In the genomic region with DNA sequence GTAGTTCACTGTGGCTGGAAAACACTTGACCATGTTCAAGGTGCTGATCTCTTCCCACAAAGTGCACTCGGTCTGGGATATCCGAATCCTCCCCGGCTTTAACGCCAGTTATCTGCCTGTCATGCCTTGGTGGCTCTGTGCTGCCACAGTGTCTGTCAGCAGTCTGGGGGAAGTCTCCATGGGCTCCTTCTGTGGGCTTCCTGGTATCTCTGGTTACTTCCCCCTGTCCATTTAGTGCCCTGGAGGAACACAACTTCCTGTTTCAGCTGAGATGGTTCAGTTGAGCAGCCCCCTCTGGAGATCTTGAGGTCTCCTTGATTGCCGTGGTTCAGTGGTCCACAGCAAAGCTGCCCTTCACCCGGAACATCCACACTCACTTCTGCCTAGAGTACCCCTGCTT, we compare ENCODE assay signal across 16 mouse cellular contexts. TPM values are rescaled to one million over a fixed set of nuclear protein-coding genes. Genes with fewer than 3 reads are reported as not detected.
A peak's percentile ranks its signal among the peaks of the same experiment; 100 is the strongest.
DNase-seq lines count a peak whose midpoint lies in the region; ATAC-seq and TF ChIP-seq lines count a peak whose summit lies in the region.
"Had no signal": no experiment of that assay in that cellular context is flagged by ENCODE, and none has a peak within 500 bp of the region (broad histone marks: within the 10 kb centered on the region; RNA-seq: fewer than 3 reads in every experiment).

No protein-coding gene starts in this region.

- H3K79me2 ChIP-seq in liver, adult 2 months (ENCODE audit: control insufficient read depth, insufficient read depth, low read length), result no peaks in the 10 kb centered on the region

- no peaks in the 10 kb centered on the region for H3K9me3 ChIP-seq in lung, embryonic 14.5 days (ENCODE audit: low read depth, low read length)
- H3K9me3 ChIP-seq: embryonic facial prominence, embryonic 10.5 days; forebrain, embryonic 13.5 days; lung, embryonic 15.5 days had no signal

- H3K27ac ChIP-seq in lung, embryonic 14.5 days (ENCODE audit: low read depth), result no peak overlapping the region
- H3K27ac ChIP-seq in liver, adult 2 months (replicated peaks; ENCODE audit: insufficient read depth, low read depth, low read length), result peak overlapping the region; percentile 5; the same call in 1 of the 2 replicates
- H3K27ac ChIP-seq: forebrain, embryonic 13.5 days; lung, embryonic 15.5 days had no signal

- no peaks in the 10 kb centered on the region for H3K27me3 ChIP-seq in lung, embryonic 14.5 days (ENCODE audit: insufficient read depth, low read length)
- H3K27me3 ChIP-seq in liver, adult 2 months (ENCODE audit: control insufficient read depth, insufficient read depth, low read length), result no peaks in the 10 kb centered on the region
- H3K27me3 ChIP-seq: lung, embryonic 15.5 days had no signal

- no peak for TF ChIP-seq CTCF in lung, embryonic 14.5 days (IDR thresholded peaks at IDR 0.05; ENCODE audit: low read depth)
- TF ChIP-seq CTCF in liver, adult 2 months (IDR thresholded peaks at IDR 0.05; ENCODE audit: low read depth, low read length), result no peak

- no peak overlapping the region for H3K9ac ChIP-seq in lung, embryonic 14.5 days
- H3K9ac ChIP-seq in liver, adult 2 months (ENCODE audit: low read depth, low read length), result no peak overlapping the region

- no peaks in the 10 kb centered on the region for H3K4me1 ChIP-seq in lung, embryonic 14.5 days (ENCODE audit: insufficient read depth)
- no peaks in the 10 kb centered on the region for H3K4me1 ChIP-seq in liver, adult 2 months (ENCODE audit: control insufficient read depth, insufficient read depth, low read length)

- 0 out of 2 replicates have a peak overlapping the region, but pooled peaks have one; percentile 67 for H3K4me2 ChIP-seq in lung, embryonic 14.5 days

- 83% methylated on average over 6 of the region's 6 CpGs for WGBS in lung, embryonic 14.5 days
- WGBS in liver, adult 2 months, result 80% methylated on average over 6 of the region's 6 CpGs

- ATAC-seq in CD4-positive, CD25-positive, alpha-beta regulatory T cell, adult 4 months, result no peak
- no peak for ATAC-seq in lung, embryonic 14.5 days (ENCODE audit: insufficient read depth)
- ATAC-seq: forebrain, embryonic 13.5 days had no signal

- TF ChIP-seq POLR2A in liver, adult 2 months (IDR thresholded peaks at IDR 0.05; ENCODE audit: extremely low read depth, insufficient read depth, low read length), result no peak

- H3K36me3 ChIP-seq in lung, embryonic 14.5 days (ENCODE audit: insufficient read depth), result no peaks in the 10 kb centered on the region
- H3K36me3 ChIP-seq in liver, adult 2 months (ENCODE audit: control insufficient read depth, insufficient read depth, low read length), result no peaks in the 10 kb centered on the region
- H3K36me3 ChIP-seq: embryonic facial prominence, embryonic 10.5 days; lung, embryonic 15.5 days had no signal

- no peak overlapping the region for H3K4me3 ChIP-seq in lung, embryonic 14.5 days (ENCODE audit: low read depth, low read length)
- no peak overlapping the region for H3K4me3 ChIP-seq in liver, adult 2 months (ENCODE audit: insufficient read depth, low read depth, low read length)

- DNase-seq in CD4-positive, CD25-positive, alpha-beta regulatory T cell, adult 2 months (ENCODE audit: low read depth, low spot score), result peak; percentile 19
- no peak for DNase-seq in lung, embryonic 14.5 days
- DNase-seq in lung, postnatal 36 days, result no peak
- DNase-seq in liver, adult 2 months (ENCODE audit: extremely low read depth, low read depth, low spot score), result peak; percentile 11
- peak; percentile 36 for DNase-seq in naive thymus-derived CD4-positive, alpha-beta T cell, adult 2 months (ENCODE audit: low read depth)
- no peak for DNase-seq in urinary bladder, postnatal 14 days (ENCODE audit: low spot score)
- DNase-seq in cerebellum, adult 9-10 months, result no peak
- DNase-seq: adrenal gland, adult 8-10 months; cerebellum, adult 18-20 months; right cerebral cortex, adult 18-20 months had no signal

RNA-seq across cellular contexts. Expression of gene Cgas, which starts 14.9 kb away (rescaled TPM):
- polyA plus RNA-seq in CD4-positive, CD25-positive, alpha-beta regulatory T cell, adult 4 months (2017; shearing (Covaris generic)), result 1 to 10 TPM; 2.3 to 3.1 TPM
- polyA plus RNA-seq in lung, embryonic 14.5 days (2014; fragmentation: Nextera tagmentation; extraction: Ambion mirVana), result 3.1 and 3.4 TPM in 2 replicates
- 0.18 and 0.34 TPM in 2 replicates for total RNA-seq in liver, adult 2 months (2014; rRNA removed)
- polyA plus RNA-seq in liver, adult 2 months (2012; rRNA removed), result 0.07 and 0.12 TPM in 2 replicates

RNA-seq across cellular contexts. Expression of gene Mto1, which starts 19.8 kb away (rescaled TPM):
- polyA plus RNA-seq in CD4-positive, CD25-positive, alpha-beta regulatory T cell, adult 4 months (2017; shearing (Covaris generic)), result 10 to 100 TPM; 15.6 to 19.1 TPM
- polyA plus RNA-seq in lung, embryonic 14.5 days (2014; fragmentation: Nextera tagmentation; extraction: Ambion mirVana), result 25.0 and 26.8 TPM in 2 replicates
- total RNA-seq in liver, adult 2 months (2014; rRNA removed), result 18.7 and 18.9 TPM in 2 replicates
- polyA plus RNA-seq in liver, adult 2 months (2012; rRNA removed), result 16.9 and 17.3 TPM in 2 replicates

RNA-seq across cellular contexts. Expression of gene Gm17324, which starts 20.4 kb away (rescaled TPM):
- under 1 TPM in 1 of 2 experiments, not detected in 1; 0.51 TPM for polyA plus RNA-seq in CD4-positive, CD25-positive, alpha-beta regulatory T cell, adult 4 months (2017; shearing (Covaris generic))
- 0.38 and 1.0 TPM in 2 replicates for polyA plus RNA-seq in lung, embryonic 14.5 days (2014; fragmentation: Nextera tagmentation; extraction: Ambion mirVana)
- total RNA-seq in liver, adult 2 months (2014; rRNA removed), result 0.18 and 0.20 TPM in 2 replicates
- 0.20 and 0.60 TPM in 2 replicates for polyA plus RNA-seq in liver, adult 2 months (2012; rRNA removed)
- polyA plus RNA-seq: intestine, embryonic 14.5 days had no signal

RNA-seq across cellular contexts. Expression of gene Ddx43, which starts 32.6 kb away (rescaled TPM):
- polyA plus RNA-seq in CD4-positive, CD25-positive, alpha-beta regulatory T cell, adult 4 months (2017; shearing (Covaris generic)), result 1 to 10 TPM; 2.6 to 4.7 TPM
- polyA plus RNA-seq in lung, embryonic 14.5 days (2014; fragmentation: Nextera tagmentation; extraction: Ambion mirVana), result 0.14 and 0.18 TPM in 2 replicates
- 0.09 TPM in 1 of 2 replicates, not detected in the other for total RNA-seq in liver, adult 2 months (2014; rRNA removed)
- not detected in 2 replicates for polyA plus RNA-seq in liver, adult 2 months (2012; rRNA removed)
- total RNA-seq: adrenal gland, adult 8-10 months had no signal
- polyA plus RNA-seq: gonadal fat pad, adult 2 months had no signal

RNA-seq across cellular contexts. Expression of gene Ooep, which starts 49.7 kb away (rescaled TPM):
- not detected for polyA plus RNA-seq in CD4-positive, CD25-positive, alpha-beta regulatory T cell, adult 4 months (2017; shearing (Covaris generic))
- polyA plus RNA-seq in lung, embryonic 14.5 days (2014; fragmentation: Nextera tagmentation; extraction: Ambion mirVana), result 1.7 and 2.9 TPM in 2 replicates
- total RNA-seq in liver, adult 2 months (2014; rRNA removed), result not detected in 2 replicates
- polyA plus RNA-seq in liver, adult 2 months (2012; rRNA removed), result not detected in 2 replicates
- total RNA-seq: adrenal gland, adult 8-10 months had no signal
- polyA plus RNA-seq: gonadal fat pad, adult 2 months had no signal

Comparison
In these comparisons a context has a peak if more than half of its experiments do, and no peak if none do; other contexts are left out.
1. DNase-seq: peak in CD4-positive, CD25-positive, alpha-beta regulatory T cell, adult 2 months (single experiment), liver, adult 2 months (single experiment) and naive thymus-derived CD4-positive, alpha-beta T cell, adult 2 months (single experiment); none in lung, embryonic 14.5 days (single experiment), lung, postnatal 36 days (single experiment), urinary bladder, postnatal 14 days (single experiment) and cerebellum, adult 9-10 months (single experiment).